Mouse (Mus musculus) activated CD4-positive, CD25-positive, alpha-beta regulatory T cell, adult 4 months (primary cell): ENCODE measurements at regions not wholly inside any gene's neighbourhood (a gene's known extent, or its start where the extent isn't known, plus 50 kb on each side); places are given as distances from the start of the nearest gene placed in this dataset.

Source experiments
- ATAC-seq: one replicate; pipeline ENCODE4 v1.8.0; 2017

DNA sequence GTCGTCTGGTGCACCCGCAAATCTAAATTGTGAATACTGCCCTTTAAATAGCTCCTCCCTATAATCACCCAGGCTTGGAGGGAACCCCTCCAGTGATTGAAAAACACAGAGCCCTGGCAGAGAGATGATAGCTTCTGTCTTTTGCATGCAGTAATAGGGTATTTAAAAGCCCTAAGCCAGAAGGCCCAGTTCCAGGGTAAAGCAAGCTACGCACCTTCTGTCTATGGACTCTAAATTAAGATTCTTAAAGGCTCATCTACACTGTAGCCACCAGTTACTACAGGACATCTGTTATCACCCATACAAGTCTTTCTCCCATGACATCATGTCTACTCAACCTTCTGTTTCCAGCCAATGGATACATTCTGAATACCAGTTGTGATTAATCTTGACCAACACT is 167.8 kb downstream of the Gm11361 start:
- no peak for ATAC-seq

- no peak for ATAC-seq
Measured at GRCm38 (mm10) chr13:28424446-28425059, 167.2 kb downstream of the Gm11361 start.

- no peak for ATAC-seq
Measured at GRCm38 (mm10) chr13:28421309-28421708, 164.0 kb downstream of the Gm11361 start.

- no peak for ATAC-seq
Measured at GRCm38 (mm10) chr13:28420636-28421035, 163.3 kb downstream of the Gm11361 start.

GRCm38 (mm10) chr13:28419950-28420381 is 162.6 kb downstream of the Gm11361 start:
- ATAC-seq, result peak; percentile 44

- ATAC-seq, result no peak
Measured at GRCm38 (mm10) chr13:28418936-28419681, 161.8 kb downstream of the Gm11361 start.

GRCm38 (mm10) chr13:28417929-28418881 is 160.9 kb downstream of the Gm11361 start:
- peak; percentile 8 for ATAC-seq

GRCm38 (mm10) chr13:28417431-28417928 is 160.2 kb downstream of the Gm11361 start:
- peak; percentile 44 for ATAC-seq

- ATAC-seq, result no peak
Measured at GRCm38 (mm10) chr13:28416887-28417286, 159.6 kb downstream of the Gm11361 start.

- no peak for ATAC-seq
Measured at GRCm38 (mm10) chr13:28416231-28416630, 158.9 kb downstream of the Gm11361 start.

GRCm38 (mm10) chr13:28415769-28416168 is 158.4 kb downstream of the Gm11361 start:
- no peak for ATAC-seq

DNA sequence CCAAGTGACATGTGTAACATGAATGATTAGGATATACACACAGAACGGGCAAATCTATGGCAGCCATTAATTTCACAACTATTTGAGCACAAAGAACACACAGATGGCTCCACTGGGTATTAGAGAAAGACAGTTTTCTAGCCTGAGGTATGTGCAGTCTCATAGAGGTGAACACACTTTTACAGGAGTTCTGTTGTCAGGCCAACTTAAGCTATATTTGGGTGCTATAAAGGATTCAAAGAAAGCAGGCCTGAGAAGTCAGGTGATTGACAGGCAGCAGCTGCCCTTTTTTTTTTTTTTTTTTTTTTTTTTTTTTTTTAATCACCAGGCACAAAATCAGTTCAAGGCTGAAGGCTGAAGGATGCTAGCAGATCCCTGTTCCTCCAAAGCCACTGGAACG is 153.0 kb downstream of the Gm11361 start:
- ATAC-seq, result no peak

DNA sequence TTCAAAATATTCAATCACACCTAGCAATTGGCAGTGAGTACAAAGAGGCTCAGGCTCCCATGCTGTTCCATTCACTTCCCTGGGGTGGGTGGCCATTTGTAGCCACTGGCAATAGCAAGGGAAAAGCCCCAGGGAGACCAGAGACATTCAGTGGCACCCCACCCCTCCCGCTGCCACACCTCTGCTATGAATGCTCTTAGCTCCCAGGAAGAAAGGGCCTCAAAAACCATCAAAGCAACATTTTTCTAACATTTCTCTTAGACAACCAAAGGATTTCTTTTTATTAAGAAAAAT is 152.2 kb downstream of the Gm11361 start:
- no peak for ATAC-seq

DNA sequence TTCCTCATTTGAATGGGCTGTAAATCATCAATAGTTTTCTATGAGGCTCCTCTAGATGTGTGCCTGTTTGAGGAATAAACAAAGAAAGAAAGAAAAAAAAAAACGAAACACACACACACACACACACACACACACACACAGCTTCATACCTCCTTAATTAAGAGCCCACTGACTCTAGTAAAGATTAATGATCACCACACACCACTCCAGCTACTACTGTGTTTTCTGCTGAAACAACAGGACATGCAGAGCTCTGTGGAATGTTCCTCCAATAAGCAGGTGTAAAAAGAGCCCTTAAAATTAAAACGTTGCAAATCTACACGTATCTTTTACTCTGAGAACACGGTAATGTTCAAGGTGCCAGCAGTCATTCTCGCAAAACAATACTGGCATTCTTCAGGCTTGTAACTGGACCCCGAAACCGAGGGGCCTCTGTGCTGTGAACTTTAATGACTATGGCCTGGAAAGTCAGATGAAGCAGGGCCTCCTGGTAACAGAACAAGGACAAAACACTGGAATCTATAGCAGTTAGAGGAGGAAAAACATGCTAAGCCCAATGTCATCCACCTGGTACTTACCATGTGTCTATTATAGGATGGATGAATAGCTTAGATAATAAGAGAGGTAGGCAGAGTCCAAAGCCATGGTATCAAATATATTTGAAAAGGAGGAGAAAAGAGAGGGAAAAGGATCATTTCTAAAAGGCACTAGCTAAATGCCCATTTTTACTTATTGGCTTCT is 151.7 kb downstream of the Gm11361 start:
- ATAC-seq, result no peak

DNA sequence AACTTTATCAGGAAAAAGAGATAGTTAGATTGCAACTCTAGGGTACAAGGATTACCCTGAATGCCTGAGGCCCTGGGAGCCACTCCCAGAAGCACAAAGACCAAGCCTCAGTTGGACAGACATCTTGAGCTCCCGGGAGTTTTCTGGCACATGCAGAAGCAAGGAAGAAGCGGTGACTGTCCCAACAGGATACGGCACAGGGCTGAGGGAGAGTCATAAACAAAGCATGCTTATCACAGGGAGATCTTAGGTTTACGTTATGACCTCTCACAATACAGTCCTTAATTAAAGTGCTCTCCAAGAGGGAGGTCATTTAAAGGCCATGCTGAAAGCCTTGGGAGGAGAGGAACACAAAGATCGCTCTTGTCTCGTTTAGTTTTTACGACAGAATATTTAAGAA is 143.1 kb downstream of the Gm11361 start:
- no peak for ATAC-seq
